Mouse (Mus musculus): ENCODE measurements around the gene Lysmd4.

Gene Lysmd4

GRCm38 (mm10) chr7:67342067-67342625 lies 119.8 kb downstream of the Lysmd4 start:
- DNase-seq (ENCODE audit: low spot score in 2 of 2) = no peak

DNA sequence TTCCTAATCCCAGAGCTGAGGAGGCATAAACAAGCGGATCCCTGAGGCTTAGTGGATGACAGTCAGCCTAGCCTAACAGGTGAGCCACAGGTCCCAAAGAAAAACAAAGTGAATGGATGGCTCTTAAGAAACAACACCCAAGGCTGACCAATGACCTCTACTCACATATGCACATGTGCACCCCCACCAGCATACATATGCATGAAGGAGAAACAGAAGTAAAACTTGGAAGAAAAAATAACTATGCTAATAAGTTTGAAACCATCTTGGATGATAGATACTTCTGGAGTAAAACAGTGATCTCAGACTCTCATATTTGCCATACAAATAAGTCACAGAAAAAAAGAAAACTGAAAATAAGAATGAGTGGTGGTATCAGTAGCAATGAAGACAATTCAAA lies 122.1 kb downstream of the Lysmd4 start:
- no peak for DNase-seq (ENCODE audit: low spot score in 2 of 2)

DNA sequence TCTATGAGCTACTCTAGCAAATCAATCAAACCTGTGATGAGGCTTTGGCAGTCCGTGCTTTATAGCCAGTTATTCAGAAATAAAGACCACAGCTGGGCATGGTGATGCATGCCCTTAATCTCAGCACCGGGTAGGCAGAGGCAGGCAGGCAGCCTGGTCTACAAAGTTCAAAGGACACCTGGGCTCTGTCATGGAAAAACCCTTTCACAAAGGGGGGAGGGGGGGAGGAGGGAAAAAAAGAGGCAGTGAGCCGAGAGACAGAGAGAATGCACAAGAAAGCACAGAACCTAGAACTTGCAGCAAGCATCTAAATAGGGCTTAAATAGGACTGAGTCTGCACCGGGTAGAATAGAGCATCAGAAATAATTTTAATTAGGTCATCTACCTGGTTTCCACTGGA lies 130.6 kb downstream of the Lysmd4 start:
- DNase-seq (ENCODE audit: low spot score in 2 of 2) = no peak

DNA sequence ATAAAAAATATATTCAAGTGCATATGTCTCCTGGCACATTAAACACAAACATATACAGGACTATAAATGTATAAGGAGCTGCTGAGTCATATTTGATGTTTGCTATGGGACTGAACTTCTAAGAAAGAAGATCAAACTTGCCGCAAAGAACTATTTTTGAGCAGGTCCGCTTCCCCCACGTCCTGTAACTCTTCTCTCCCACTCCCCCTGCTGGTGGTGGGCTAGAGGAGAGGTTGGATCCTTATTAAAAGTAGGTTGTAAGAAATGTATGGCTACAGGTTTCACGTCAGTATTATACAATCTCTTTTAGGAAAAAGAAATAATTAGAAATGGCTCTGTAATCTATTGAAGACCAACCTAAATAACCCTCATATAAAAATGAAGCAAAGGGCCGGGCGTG lies 131.3 kb downstream of the Lysmd4 start:
- DNase-seq (ENCODE audit: low spot score in 2 of 2) = no peak

- DNase-seq (ENCODE audit: low spot score in 2 of 2) = no peak
These were observed 133.5 kb downstream of the Lysmd4 start for GRCm38 (mm10) chr7:67355870-67356269.

Measured in frontal cortex, postnatal 14 days (tissue).